Mouse (Mus musculus) kidney, embryonic 15.5 days (tissue): ENCODE results near the gene Tnfaip1. TPM values are rescaled to one million over a fixed set of nuclear protein-coding genes. Genes with fewer than 3 reads are reported as not detected.
"Not testable (repeated sequence)": the region's sequence is repeated elsewhere in the genome, so short reads cannot be mapped to it uniquely, and the experiment has no call there.

ENCODE experiments used
- ATAC-seq: fragments of 200-750 bp; cut with Nextera tagmentation; replicated peaks from 2 replicates; pipeline ENCODE4 v1.8.0; 2017; ENCODE audit warnings: moderate TSS enrichment; ENCODE audit not compliant: low FRiP score
- H3K27ac ChIP-seq: fragments of 300-500 bp; sonication (generic); 2 replicates; pipeline ENCODE4 v1.5.1; 2015; ENCODE audit warnings: mild to moderate bottlenecking, inconsistent platforms
- H3K27me3 ChIP-seq: fragments of 300-500 bp; sonication (generic); 2 replicates; pipeline ENCODE4 v1.6.1; 2015; ENCODE audit warnings: inconsistent platforms
- H3K36me3 ChIP-seq: fragments of 300-500 bp; sonication (generic); 2 replicates; pipeline ENCODE4 v1.6.1; 2015; ENCODE audit warnings: inconsistent platforms
- H3K4me1 ChIP-seq: fragments of 300-500 bp; sonication (generic); 2 replicates; pipeline ENCODE4 v1.6.1; 2015; ENCODE audit warnings: inconsistent platforms
- H3K4me2 ChIP-seq: fragments of 300-500 bp; sonication (generic); 2 replicates; pipeline ENCODE4 v1.6.1; 2015; ENCODE audit warnings: moderate library complexity, mild to moderate bottlenecking, inconsistent platforms
- H3K4me3 ChIP-seq: fragments of 300-500 bp; sonication (generic); replicated peaks from 2 replicates; pipeline ENCODE4 v1.5.1; 2015; ENCODE audit warnings: mild to moderate bottlenecking, inconsistent platforms
- H3K9ac ChIP-seq: fragments of 300-500 bp; sonication (generic); 2 replicates; pipeline ENCODE4 v1.6.1; 2015; ENCODE audit warnings: mild to moderate bottlenecking, inconsistent platforms
- H3K9me3 ChIP-seq: fragments of 300-500 bp; sonication (generic); replicated peaks from 2 replicates; pipeline ENCODE4 v1.6.1; 2016; ENCODE audit warnings: inconsistent platforms
- WGBS: fragments of 180-500 bp; shearing (Covaris S2); methylation state at CpG from one replicate; pipeline ENCODE4 v1.1.7; 2015; ENCODE audit warnings: mixed read lengths; 5-methylcytosine and 5-hydroxymethylcytosine counted together
- polyA plus RNA-seq: library from polyadenylated mRNA; unstranded; fragments of >200 nt; fragmentation: Nextera tagmentation; extraction: Ambion mirVana; gene quantifications from 2 replicates; pipeline ENCODE4 v1.2.1, GENCODE M21; 2015

Gene Tnfaip1
- polyA plus RNA-seq, 1 experiment from 2014 or later, result 88.2 TPM

DNA sequence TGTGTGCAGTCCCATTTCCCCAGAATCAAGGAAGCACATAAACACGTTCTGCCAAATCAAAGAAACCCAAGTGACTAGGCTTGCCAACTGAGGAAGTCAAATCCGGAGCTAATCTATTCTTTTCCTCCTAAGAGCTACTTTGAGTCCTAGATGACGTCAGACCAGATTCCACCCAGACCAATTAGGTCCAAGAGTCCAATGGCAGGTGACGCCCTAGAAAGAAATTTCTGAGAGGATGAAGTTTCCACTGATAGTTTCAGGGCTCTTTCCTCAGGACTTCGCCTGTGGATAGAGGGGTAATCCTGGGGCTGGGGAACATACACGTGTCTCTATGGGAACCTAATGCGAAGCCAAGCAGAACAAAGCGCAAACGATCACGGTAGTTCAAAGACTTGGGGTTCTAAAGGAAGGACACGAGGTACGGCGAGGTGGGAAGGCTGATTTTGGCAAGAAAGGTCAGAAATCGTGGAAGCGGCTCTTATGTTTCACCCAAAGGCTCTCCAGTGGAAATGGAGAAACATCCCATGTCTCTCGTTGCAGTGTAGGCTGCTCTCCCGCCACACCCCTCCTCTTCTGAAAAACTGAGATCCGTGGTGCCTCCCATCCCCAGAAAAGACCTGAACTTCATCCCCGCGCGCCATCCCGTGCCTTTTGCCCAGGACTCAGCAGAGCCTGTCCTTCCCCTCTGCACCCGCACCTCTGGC is 604 bp downstream of the Tnfaip1 start:
- Histone ChIP-seq H3K4me3 (peak overlapping the region; percentile 80), H3K4me1 (peaks cover 41% of the 10 kb centered on the region), H3K36me3 (peaks cover 32% of the 10 kb centered on the region), H3K27ac (peak overlapping the region; percentile 94), H3K9ac (peak overlapping the region; percentile 90), H3K27me3 (no peaks in the 10 kb centered on the region), H3K9me3 (no peaks in the 10 kb centered on the region), H3K4me2 (peak overlapping the region; percentile 76)
- under 1% methylated on average over 23 of the region's 23 CpGs for WGBS
- no peak for ATAC-seq

DNA sequence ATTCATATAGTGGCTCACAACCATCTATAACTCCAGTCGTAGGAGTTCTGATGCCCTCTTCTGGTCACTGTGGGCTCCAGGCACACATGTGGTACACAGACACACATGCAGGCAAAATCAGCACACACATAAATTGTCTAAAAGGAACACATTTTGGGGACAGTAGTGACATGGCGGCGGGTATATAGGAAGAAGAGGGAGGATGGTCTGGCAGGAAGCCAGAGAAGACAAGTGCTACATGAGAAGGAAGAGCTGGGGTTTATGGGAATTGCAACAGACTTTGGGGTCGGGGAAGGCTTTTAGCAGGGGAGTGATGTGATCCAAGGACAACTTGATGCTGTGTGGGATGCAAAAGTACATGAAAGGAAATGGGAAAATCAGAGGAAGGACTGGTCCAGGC is 1.6 kb downstream of the Tnfaip1 start:
- H3K27ac ChIP-seq, result no peak overlapping the region; the same call in 1 of the 2 replicates
- 78% methylated on average over 4 of the region's 4 CpGs for WGBS
- H3K4me2 ChIP-seq, result peak overlapping the region; percentile 76
- no peaks in the 10 kb centered on the region for H3K9me3 ChIP-seq
- H3K4me3 ChIP-seq, result peak overlapping the region; percentile 80
- no peaks in the 10 kb centered on the region for H3K27me3 ChIP-seq
- H3K4me1 ChIP-seq, result peaks cover 51% of the 10 kb centered on the region
- ATAC-seq, result no peak
- H3K9ac ChIP-seq, result no peak overlapping the region
- peaks cover 28% of the 10 kb centered on the region for H3K36me3 ChIP-seq

DNA sequence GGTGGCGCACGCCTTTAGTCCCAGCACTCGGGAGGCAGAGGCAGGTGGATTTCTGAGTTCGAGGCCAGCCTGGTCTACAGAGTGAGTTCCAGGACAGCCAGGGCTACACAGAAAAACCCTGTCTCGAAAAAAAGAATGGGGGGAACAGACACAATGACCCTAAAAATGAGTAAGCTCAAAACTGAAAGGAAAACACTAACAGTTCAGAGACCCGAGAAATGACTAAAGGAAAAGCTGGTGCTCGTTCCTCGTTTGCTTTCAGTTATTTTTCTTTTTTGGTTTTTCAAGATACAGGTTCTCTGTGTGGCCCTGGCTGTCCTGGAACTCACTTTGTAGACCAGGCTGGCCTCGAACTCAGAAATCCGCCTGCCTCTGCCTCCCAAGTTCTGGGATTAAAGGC is 4.6 kb downstream of the Tnfaip1 start:
- H3K9me3 ChIP-seq, ATAC-seq, H3K4me2 ChIP-seq, H3K27me3 ChIP-seq, H3K27ac ChIP-seq, H3K4me3 ChIP-seq, H3K9ac ChIP-seq: not testable (repeated sequence)
- Histone ChIP-seq H3K36me3 (peaks cover 43% of the 10 kb centered on the region), H3K4me1 (peaks cover 49% of the 10 kb centered on the region)
- WGBS, result 89% methylated on average over 10 of the region's 10 CpGs

DNA sequence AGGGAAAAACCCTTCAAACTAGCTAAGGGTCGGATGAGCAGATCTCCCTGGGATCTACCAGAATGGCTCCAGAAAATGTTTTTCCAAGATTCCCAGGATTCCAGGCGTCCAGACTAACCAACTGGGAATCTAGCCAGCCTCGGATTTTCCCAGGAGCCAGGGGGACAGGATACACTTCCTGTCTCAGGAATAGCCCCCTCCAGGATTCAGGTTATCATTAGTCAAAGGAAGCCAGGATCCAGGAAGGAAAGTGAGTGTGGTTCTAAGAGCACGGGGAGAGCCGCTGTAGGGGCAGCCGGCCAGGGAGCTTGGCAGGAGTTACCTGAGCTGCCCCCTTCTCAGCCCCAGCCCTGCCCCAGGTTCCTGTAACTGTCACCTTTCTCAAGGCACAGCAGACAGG is 5.1 kb downstream of the Tnfaip1 start:
- Histone ChIP-seq H3K9me3 (no peaks in the 10 kb centered on the region), H3K4me3 (no peak overlapping the region), H3K9ac (no peak overlapping the region), H3K4me1 (peaks cover 49% of the 10 kb centered on the region), H3K4me2 (no peak overlapping the region), H3K36me3 (peaks cover 48% of the 10 kb centered on the region), H3K27me3 (no peaks in the 10 kb centered on the region), H3K27ac (peak overlapping the region; percentile 84)
- WGBS, result 61% methylated on average over 6 of the region's 6 CpGs
- no peak for ATAC-seq

DNA sequence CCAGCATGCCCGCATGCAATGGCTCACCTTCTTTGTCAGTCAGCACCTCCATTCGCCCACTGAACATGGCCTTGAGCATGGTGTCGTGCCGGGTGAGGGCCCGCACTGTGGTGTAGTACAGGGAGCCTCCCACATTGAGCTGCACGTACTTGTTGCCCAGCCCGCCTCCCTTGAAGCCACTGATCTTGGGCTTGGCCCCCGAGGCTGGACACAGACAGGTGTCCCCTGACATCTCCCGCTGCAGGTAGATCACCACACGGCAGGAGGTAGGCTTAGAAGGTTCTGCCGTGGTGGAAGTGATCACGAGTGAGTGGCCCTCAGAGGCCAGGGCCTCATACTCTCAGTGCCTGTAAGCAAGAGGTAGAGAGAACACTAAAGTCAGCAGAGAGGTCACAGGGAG is 6.1 kb downstream of the Tnfaip1 start:
- Histone ChIP-seq H3K9ac (no peak overlapping the region), H3K36me3 (peaks cover 58% of the 10 kb centered on the region), H3K27me3 (no peaks in the 10 kb centered on the region), H3K27ac (peak overlapping the region; percentile 84), H3K9me3 (no peaks in the 10 kb centered on the region), H3K4me1 (peaks cover 45% of the 10 kb centered on the region), H3K4me2 (no peak overlapping the region), H3K4me3 (no peak overlapping the region)
- ATAC-seq, result no peak
- WGBS, result 79% methylated on average over 12 of the region's 12 CpGs

DNA sequence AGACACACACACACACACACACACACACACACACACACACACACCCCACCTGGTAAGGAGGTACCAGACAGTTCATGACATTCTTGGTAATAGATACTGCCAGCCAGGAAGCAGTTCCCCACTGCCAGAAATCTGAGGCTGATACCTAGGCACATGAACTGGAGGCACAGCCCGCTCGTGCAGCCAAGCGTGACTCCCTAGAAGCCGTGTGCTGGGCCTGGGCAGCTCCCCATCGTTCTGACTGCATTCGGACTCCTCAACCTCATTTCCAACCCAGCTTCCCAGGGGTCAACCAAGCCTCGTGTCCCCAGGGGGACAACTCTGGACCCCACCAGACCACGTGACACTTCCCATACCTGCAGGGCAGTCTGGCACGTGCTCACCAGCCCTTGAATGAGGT is 7.4 kb downstream of the Tnfaip1 start:
- H3K4me3 ChIP-seq, result no peak overlapping the region
- no peaks in the 10 kb centered on the region for H3K9me3 ChIP-seq
- no peak overlapping the region for H3K4me2 ChIP-seq
- H3K4me1 ChIP-seq, result peaks cover 36% of the 10 kb centered on the region
- ATAC-seq, result peak; percentile 68
- peaks cover 67% of the 10 kb centered on the region for H3K36me3 ChIP-seq
- no peak overlapping the region for H3K9ac ChIP-seq
- H3K27me3 ChIP-seq, result no peaks in the 10 kb centered on the region
- 38% methylated on average over 9 of the region's 9 CpGs for WGBS
- peak overlapping the region; percentile 84 for H3K27ac ChIP-seq

DNA sequence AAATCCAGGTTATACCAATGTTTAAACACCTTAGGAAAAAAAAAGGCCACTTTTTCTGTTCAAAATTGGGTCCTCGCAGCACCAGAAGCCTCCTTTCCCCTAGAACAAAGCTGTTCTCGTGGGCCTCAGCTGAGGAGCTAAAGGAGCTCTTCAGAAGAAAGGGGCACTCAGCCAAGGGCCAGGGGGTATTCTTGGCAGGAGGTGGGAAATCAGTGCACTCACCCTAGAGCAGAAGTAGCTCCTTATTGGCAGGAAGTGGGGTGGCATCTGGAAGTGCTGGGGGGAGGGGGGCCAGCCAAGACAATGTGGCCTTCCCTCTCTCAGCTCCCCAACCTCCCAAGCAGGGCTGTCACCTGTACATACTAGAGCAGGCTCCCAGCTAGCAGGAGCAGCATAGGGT is 11.3 kb downstream of the Tnfaip1 start:
- H3K9ac ChIP-seq, result no peak overlapping the region
- no peak overlapping the region for H3K4me3 ChIP-seq
- H3K36me3 ChIP-seq, result peaks cover 98% of the 10 kb centered on the region
- peaks cover 21% of the 10 kb centered on the region for H3K4me1 ChIP-seq
- no peaks in the 10 kb centered on the region for H3K9me3 ChIP-seq
- 84% methylated on average over 2 of the region's 2 CpGs for WGBS
- H3K27me3 ChIP-seq, result no peaks in the 10 kb centered on the region
- ATAC-seq, result no peak
- no peak overlapping the region; the same call in 1 of the 2 replicates for H3K27ac ChIP-seq
- no peak overlapping the region for H3K4me2 ChIP-seq

DNA sequence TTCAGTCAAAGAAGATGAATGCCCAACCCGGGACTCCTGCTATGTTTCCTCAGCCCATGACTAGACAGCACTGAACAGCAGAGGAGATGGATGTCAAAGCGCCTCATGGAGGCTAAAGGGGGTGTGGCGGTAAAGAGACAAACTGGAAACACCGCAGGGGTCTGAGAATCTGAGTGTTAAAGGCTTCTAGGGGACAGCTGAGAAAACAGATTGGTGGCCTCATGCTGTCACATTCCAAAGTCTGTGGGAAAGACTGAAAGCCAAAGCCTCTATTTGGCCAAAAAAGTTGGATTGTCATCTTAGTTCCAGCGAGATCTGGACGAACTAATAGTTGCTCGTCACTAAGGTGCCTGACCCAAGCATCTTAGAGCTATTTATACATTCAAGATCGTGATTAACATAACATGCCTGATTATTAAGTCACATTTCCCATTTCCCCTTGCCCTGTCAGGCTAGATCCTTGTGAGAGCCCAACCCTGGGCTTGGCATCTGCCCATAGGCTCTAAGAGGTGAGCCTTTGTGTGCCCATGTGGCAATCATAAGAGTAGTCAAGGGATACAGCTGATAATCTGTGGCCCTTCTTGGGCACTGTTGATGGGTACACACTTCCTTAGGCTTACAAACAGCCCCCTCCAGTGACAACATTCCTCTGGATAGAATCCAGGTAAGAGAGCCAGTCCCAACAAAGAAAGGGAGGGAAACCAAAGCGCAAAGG is 12.7 kb downstream of the Tnfaip1 start:
- no peak overlapping the region for H3K27ac ChIP-seq
- WGBS, result 85% methylated on average over 9 of the region's 9 CpGs
- no peak for ATAC-seq

DNA sequence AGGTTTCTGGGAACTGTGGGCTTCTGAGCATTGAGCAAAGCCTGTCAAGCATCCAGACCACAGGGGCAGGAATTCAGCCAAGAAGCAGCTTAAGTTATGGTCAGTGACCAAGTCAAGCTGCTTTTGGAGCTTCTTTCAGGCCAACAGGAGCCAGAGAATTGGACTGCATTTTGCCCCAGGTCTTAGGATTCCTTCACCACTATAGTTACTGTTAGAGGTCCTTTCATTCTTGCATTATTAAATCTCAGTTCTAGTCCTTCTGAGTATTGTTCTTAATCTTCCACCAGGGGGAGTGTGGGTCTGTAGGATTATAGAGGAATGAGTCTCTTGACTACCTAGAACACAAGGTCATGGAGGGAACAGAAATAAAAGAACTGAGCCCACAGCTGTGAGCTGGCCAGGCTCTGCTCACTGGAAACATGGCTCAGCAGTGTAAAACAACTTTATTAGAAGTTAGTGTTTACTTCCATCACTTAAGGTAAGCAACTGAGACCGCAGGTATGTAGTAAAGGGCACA is 13.6 kb downstream of the Tnfaip1 start:
- H3K27me3 ChIP-seq, result no peaks in the 10 kb centered on the region
- no peak overlapping the region for H3K9ac ChIP-seq
- no peak overlapping the region for H3K27ac ChIP-seq
- H3K9me3 ChIP-seq, result no peaks in the 10 kb centered on the region
- H3K36me3 ChIP-seq, result peaks cover 100% of the 10 kb centered on the region
- no peak overlapping the region for H3K4me3 ChIP-seq
- no peak overlapping the region for H3K4me2 ChIP-seq
- 100% methylated on average over 1 of the region's 1 CpGs for WGBS
- H3K4me1 ChIP-seq, result peaks cover under 1% of the 10 kb centered on the region; the same call in 1 of the 2 replicates
- ATAC-seq, result no peak

More for the DNA sequence above, 12.7 kb downstream of the Tnfaip1 start:
- no peak overlapping the region for H3K4me2 ChIP-seq
- H3K36me3 ChIP-seq, result peaks cover 100% of the 10 kb centered on the region
- H3K9ac ChIP-seq, result no peak overlapping the region
- no peak overlapping the region for H3K4me3 ChIP-seq
- H3K27me3 ChIP-seq, result no peaks in the 10 kb centered on the region
- peaks cover 9% of the 10 kb centered on the region for H3K4me1 ChIP-seq
- no peaks in the 10 kb centered on the region for H3K9me3 ChIP-seq

DNA sequence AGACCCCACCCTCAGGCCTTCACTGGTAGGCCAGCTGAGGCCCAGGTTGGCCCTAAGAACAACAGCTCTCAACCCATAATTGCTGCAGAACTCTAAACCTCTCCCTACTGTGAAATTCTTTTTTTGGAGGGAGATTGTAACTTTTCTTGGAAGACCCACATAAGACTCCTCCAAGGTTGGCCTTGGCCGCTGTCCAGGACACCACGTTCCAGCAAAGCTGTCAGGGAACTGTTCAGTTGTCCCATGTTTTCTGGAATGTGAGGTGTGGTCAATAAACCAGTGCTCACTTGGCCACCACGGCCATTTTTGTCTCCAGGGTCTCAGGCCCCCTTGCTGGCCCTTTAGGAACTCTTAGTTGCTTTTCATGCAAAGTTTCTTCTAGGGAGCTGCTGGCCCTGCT is 14.3 kb downstream of the Tnfaip1 start:
- Histone ChIP-seq H3K9me3 (no peaks in the 10 kb centered on the region), H3K27me3 (no peaks in the 10 kb centered on the region), H3K4me2 (no peak overlapping the region), H3K9ac (no peak overlapping the region), H3K4me3 (no peak overlapping the region), H3K4me1 (no peaks in the 10 kb centered on the region), H3K27ac (no peak overlapping the region), H3K36me3 (peaks cover 97% of the 10 kb centered on the region)
- ATAC-seq, result no peak
- 89% methylated on average over 3 of the region's 3 CpGs for WGBS

DNA sequence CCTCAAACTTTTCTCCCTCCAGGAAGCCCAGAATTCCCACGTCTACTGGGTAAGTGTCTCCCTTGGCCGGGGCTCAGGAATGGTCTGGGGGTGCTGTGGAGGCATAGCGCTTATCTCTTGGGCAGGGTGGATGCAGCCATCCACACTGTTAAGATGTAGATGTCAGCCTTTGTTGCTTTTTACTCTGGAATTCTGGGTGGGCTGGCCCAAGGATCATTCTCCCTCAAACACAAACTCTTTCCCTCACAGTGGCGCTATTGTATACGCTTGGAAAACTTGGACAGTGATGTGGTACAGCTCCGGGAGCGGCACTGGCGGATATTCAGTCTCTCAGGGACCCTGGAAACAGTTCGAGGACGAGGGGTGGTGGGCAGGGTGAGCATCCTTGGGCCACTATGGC is 17.2 kb downstream of the Tnfaip1 start:
- no peaks in the 10 kb centered on the region for H3K4me1 ChIP-seq
- no peaks in the 10 kb centered on the region for H3K27me3 ChIP-seq
- H3K9me3 ChIP-seq, result no peaks in the 10 kb centered on the region
- no peak for ATAC-seq
- no peak overlapping the region for H3K4me2 ChIP-seq
- H3K36me3 ChIP-seq, result peaks cover 97% of the 10 kb centered on the region
- H3K9ac ChIP-seq, result no peak overlapping the region
- 91% methylated on average over 10 of the region's 10 CpGs for WGBS
- H3K27ac ChIP-seq, result no peak overlapping the region
- H3K4me3 ChIP-seq, result no peak overlapping the region

DNA sequence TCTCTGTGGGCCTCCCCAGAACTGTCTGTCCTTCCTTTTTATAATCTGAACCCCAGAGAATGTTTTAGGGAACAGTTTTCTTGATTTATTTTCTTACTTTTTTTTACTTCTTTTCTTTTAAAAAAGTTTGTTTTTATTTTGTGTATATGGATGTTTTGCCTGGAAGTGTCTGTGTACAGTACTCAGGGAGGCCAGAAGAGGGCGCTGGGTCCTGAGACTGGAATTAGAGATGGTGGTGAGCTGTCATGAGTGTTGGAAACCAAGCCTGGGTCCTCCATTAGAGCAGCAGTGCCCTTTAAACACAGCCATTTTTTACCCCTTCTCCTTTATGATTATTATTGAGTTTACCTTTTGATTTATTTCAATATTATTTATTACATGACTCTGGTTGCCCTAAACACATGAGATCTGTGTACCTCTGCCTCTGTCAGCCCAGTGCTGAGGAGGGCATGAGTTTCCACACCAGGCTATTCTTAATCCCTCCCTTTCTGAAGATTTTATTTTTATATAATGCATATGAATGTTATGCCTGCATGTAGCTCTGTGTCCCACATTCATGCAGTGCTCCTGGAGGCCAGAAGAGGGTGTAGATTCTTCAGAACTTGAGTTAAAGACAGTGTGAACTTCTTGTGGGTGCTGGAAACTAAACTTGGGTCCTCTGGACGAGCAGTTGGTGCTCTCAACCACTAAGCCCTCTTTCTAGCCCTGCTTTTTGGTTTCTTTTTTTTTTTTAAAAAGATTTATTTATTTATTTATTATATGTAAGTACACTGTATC is 20.4 kb downstream of the Tnfaip1 start:
- H3K27ac ChIP-seq, result no peak overlapping the region
- H3K4me1 ChIP-seq, result peaks cover 19% of the 10 kb centered on the region
- no peak overlapping the region for H3K4me2 ChIP-seq
- 84% methylated on average over 2 of the region's 2 CpGs for WGBS
- no peak overlapping the region for H3K4me3 ChIP-seq
- no peaks in the 10 kb centered on the region for H3K27me3 ChIP-seq
- H3K9me3 ChIP-seq, result no peaks in the 10 kb centered on the region
- no peak overlapping the region for H3K9ac ChIP-seq
- no peak for ATAC-seq
- peaks cover 67% of the 10 kb centered on the region for H3K36me3 ChIP-seq
